Mouse (Mus musculus): ENCODE measurements around the gene Mto1. TPM values are rescaled to one million over a fixed set of nuclear protein-coding genes. Genes with fewer than 3 reads are reported as not detected.

The Mto1 gene
- polyA plus RNA-seq (2016; fragmentation: Nextera tagmentation; extraction: Ambion mirVana) = 22.6 and 25.1 TPM in 2 replicates

DNA sequence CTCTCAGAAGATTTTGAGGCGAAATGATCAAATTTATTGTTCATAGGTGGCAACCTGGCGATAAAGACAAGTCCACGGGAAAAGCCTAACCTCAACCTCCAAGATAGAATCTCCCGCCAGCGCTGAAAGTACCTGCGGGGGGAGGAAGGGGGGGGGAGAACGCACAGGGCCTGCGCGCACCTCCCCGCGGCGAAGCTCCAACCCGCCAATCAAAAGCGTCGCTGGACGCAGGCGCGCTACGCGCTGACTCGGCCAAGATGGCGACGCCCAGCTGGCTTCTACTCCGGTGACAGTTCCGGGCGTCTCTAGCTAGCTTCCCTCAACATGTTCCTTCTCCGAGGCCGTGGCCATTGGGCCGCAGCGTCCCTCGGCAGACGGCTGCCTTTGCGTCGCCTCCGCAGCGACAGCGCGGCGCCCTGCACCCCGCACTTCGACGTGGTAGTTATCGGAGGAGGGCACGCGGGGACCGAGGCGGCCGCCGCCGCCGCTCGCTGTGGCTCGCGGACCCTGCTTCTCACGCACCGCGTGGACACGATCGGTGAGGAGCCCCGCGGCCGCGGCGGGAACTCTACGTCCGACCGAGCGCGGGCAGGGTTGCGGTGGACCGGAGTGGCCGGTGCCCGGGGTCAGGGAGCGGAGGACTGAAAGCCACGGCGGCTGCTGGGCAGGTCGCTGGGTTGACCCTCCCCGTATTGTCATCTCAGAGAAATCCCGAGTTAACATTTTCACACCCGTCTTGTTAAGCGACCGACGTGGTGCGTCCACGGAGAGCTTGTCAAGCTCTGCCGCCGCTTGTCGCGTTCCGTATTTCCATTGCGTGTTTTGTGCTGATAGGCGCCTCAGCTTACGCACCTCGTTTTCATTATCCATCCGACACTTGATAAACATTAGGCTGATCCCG is at the start of gene Mto1, which contains the start of gene Gm17324:
Gene Mto1 (plus strand): TSS at position 236 of the 901 bp plus-strand sequence.
Gene Gm17324 (minus strand): TSS at position 814 of the 901 bp plus-strand sequence.
- Histone ChIP-seq H3K27me3 (ENCODE audit: insufficient read depth, poor library complexity, severe bottlenecking) (peaks cover 43% of the 10 kb centered on the region), H3K36me3 (peaks cover 29% of the 10 kb centered on the region), H3K27ac (peak within 1 kb of the TSS; percentile 94), H3K4me1 (replicated peaks) (peaks cover 14% of the 10 kb centered on the region), H3K9me3 (no peaks in the 10 kb centered on the region), H3K4me3 (peak within 1 kb of the TSS; percentile 85)
- peak; percentile 93 for DNase-seq (ENCODE audit: low spot score)
- WGBS = under 1% methylated on average over 96 of the region's 96 CpGs

DNA sequence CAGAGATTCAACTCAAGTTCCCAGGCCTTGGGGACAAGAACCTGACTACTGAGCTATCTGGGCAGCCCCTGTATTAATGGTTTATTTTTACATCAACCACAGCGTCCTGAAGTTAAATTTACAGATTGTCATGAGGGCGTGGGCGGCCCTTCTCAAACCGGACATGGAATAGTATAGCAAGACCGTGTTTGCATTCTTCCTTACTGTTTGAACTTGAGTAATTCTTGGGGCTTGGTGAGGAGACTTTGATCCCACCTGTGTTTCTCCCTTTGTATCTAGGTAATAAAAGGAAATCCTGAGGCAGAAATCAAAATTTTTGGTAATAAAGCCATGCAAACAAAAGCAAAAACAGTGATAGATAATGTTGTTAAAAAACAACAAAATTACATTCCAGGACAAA is 47.4 kb upstream of the Mto1 start:
- H3K9me3 ChIP-seq = no peaks in the 10 kb centered on the region
- H3K36me3 ChIP-seq = no peaks in the 10 kb centered on the region
- WGBS = 89% methylated on average over 5 of the region's 5 CpGs
- no peak overlapping the region for H3K4me3 ChIP-seq
- no peak overlapping the region for H3K27ac ChIP-seq
- DNase-seq (ENCODE audit: low spot score) = no peak
- peaks cover 6% of the 10 kb centered on the region for H3K4me1 ChIP-seq (replicated peaks)
- peaks cover 27% of the 10 kb centered on the region for H3K27me3 ChIP-seq (ENCODE audit: insufficient read depth, poor library complexity, severe bottlenecking)

- no peaks in the 10 kb centered on the region for H3K4me1 ChIP-seq (replicated peaks)
- no peak overlapping the region for H3K4me3 ChIP-seq
- H3K27ac ChIP-seq = no peak overlapping the region
- H3K27me3 ChIP-seq (ENCODE audit: insufficient read depth, poor library complexity, severe bottlenecking) = peaks cover 17% of the 10 kb centered on the region
- H3K9me3 ChIP-seq = no peaks in the 10 kb centered on the region
- no peaks in the 10 kb centered on the region for H3K36me3 ChIP-seq
- no peak for DNase-seq (ENCODE audit: low spot score)
- 92% methylated on average over 7 of the region's 7 CpGs for WGBS
Measured at GRCm38 (mm10) chr9:78401596-78401995, 46.4 kb upstream of the Mto1 start.

DNA sequence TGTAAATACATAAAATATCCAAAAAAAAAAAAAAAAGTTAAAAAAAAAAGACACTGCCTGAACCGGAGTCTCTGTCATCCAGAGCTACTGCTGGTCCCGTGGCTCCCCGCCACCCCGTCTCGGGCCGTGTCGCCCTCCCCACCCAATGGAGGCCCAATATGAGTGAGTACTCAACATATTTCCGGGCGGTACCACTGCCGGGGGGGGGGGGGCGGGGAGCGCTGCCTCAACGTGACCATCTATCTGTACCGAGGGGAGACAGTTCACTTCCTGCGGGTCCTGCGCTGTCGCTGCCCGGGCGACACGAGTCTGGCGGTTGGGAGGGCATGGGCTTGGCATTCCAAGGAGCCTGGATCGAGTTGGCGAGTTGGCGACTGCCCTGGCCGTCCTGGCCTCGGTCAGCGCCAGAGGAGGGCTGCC is 20.6 kb upstream of the Mto1 start:
- Histone ChIP-seq H3K27me3 (ENCODE audit: insufficient read depth, poor library complexity, severe bottlenecking) (peaks cover 16% of the 10 kb centered on the region), H3K27ac (0 out of 2 replicates have a peak overlapping the region, but pooled peaks have one; percentile 46), H3K9me3 (no peaks in the 10 kb centered on the region), H3K4me3 (peak overlapping the region; percentile 43), H3K36me3 (no peaks in the 10 kb centered on the region), H3K4me1 (replicated peaks) (peaks cover 8% of the 10 kb centered on the region)
- DNase-seq (ENCODE audit: low spot score) = no peak
- WGBS = 29% methylated on average over 27 of the region's 27 CpGs

DNA sequence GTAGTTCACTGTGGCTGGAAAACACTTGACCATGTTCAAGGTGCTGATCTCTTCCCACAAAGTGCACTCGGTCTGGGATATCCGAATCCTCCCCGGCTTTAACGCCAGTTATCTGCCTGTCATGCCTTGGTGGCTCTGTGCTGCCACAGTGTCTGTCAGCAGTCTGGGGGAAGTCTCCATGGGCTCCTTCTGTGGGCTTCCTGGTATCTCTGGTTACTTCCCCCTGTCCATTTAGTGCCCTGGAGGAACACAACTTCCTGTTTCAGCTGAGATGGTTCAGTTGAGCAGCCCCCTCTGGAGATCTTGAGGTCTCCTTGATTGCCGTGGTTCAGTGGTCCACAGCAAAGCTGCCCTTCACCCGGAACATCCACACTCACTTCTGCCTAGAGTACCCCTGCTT is 19.8 kb upstream of the Mto1 start:
- H3K9me3 ChIP-seq = no peaks in the 10 kb centered on the region
- DNase-seq (ENCODE audit: low spot score) = no peak
- 79% methylated on average over 6 of the region's 6 CpGs for WGBS
- no peaks in the 10 kb centered on the region for H3K36me3 ChIP-seq
- H3K27ac ChIP-seq = no peak overlapping the region
- H3K4me1 ChIP-seq (replicated peaks) = peaks cover 8% of the 10 kb centered on the region
- H3K4me3 ChIP-seq = no peak overlapping the region
- peaks cover 16% of the 10 kb centered on the region for H3K27me3 ChIP-seq (ENCODE audit: insufficient read depth, poor library complexity, severe bottlenecking)

DNA sequence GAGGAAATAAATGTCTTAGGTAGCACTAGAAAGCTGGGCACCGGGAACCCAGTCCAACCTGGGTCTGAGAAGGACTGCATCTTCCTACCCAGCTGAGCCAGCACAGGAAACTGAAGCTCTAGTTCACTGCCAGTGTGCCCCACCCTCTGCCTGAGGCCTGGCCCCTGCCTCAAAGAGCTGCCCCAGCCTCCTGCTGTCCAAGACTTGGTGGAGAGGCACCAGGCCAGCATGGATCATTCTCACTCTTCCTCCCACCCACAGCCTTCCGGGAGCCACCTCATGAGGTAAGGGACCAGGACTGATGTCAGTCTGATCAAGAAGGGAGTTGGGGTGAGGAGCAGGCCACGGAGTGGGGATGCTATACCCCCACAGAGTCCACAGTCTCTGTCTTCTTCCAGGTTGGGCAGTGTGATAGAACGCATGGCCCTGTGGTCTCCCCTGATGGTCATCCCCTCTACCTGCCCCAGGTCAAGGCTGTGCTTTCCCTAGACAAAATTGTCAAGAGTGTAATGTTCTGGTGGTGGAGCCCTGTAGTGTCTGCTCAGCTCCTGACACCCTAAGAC is 19.1 kb upstream of the Mto1 start:
- Histone ChIP-seq H3K9me3 (no peaks in the 10 kb centered on the region), H3K27ac (no peak overlapping the region), H3K4me1 (replicated peaks) (peaks cover 8% of the 10 kb centered on the region), H3K27me3 (ENCODE audit: insufficient read depth, poor library complexity, severe bottlenecking) (peaks cover 16% of the 10 kb centered on the region), H3K36me3 (no peaks in the 10 kb centered on the region), H3K4me3 (no peak overlapping the region)
- WGBS = 85% methylated on average over 4 of the region's 4 CpGs
- DNase-seq (ENCODE audit: low spot score) = no peak

GRCm38 (mm10) chr9:78429551-78429950 is 18.5 kb upstream of the Mto1 start:
- Histone ChIP-seq H3K9me3 (no peaks in the 10 kb centered on the region), H3K36me3 (no peaks in the 10 kb centered on the region), H3K4me1 (replicated peaks) (peaks cover 8% of the 10 kb centered on the region), H3K27me3 (ENCODE audit: insufficient read depth, poor library complexity, severe bottlenecking) (peaks cover 16% of the 10 kb centered on the region), H3K27ac (no peak overlapping the region), H3K4me3 (no peak overlapping the region)
- 59% methylated on average over 2 of the region's 2 CpGs for WGBS
- DNase-seq (ENCODE audit: low spot score) = no peak

- Histone ChIP-seq H3K36me3 (no peaks in the 10 kb centered on the region), H3K27ac (no peak overlapping the region), H3K4me3 (no peak overlapping the region), H3K4me1 (replicated peaks) (peaks cover 8% of the 10 kb centered on the region), H3K9me3 (no peaks in the 10 kb centered on the region), H3K27me3 (ENCODE audit: insufficient read depth, poor library complexity, severe bottlenecking) (peaks cover 16% of the 10 kb centered on the region)
- DNase-seq (ENCODE audit: low spot score) = no peak
- 80% methylated on average over 6 of the region's 6 CpGs for WGBS
Measured at GRCm38 (mm10) chr9:78430486-78430885, 17.5 kb upstream of the Mto1 start.

- WGBS = 89% methylated on average over 5 of the region's 5 CpGs
- H3K9me3 ChIP-seq = no peaks in the 10 kb centered on the region
- no peak for DNase-seq (ENCODE audit: low spot score)
- H3K27ac ChIP-seq = no peak overlapping the region
- no peaks in the 10 kb centered on the region for H3K36me3 ChIP-seq
- H3K4me3 ChIP-seq = no peak overlapping the region
- H3K4me1 ChIP-seq (replicated peaks) = peaks cover 6% of the 10 kb centered on the region
- H3K27me3 ChIP-seq (ENCODE audit: insufficient read depth, poor library complexity, severe bottlenecking) = peaks cover 14% of the 10 kb centered on the region
Measured at GRCm38 (mm10) chr9:78432471-78432870, 15.5 kb upstream of the Mto1 start.

DNA sequence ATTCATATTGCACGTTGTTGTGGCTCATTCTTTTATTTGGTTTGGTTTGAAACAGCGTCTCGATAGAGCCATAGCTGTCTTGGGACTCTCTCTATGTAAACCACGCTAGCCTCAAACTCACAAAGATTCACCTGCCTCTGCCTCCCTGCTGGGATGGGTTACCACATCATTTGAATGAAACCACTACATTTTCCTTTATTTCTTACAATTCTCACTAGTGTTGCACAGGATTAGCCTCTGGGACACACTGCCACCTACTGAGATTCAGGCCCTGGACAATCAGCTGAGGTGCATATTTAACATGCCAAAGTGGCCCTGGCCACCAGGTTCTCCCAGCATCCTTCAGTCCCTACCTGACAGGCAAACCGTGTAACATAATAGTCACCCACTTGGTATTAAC is 8.6 kb upstream of the Mto1 start:
- Histone ChIP-seq H3K4me3 (no peak overlapping the region), H3K27me3 (ENCODE audit: insufficient read depth, poor library complexity, severe bottlenecking) (peaks cover 54% of the 10 kb centered on the region), H3K4me1 (replicated peaks) (peaks cover 9% of the 10 kb centered on the region), H3K36me3 (no peaks in the 10 kb centered on the region), H3K9me3 (no peaks in the 10 kb centered on the region), H3K27ac (no peak overlapping the region)
- DNase-seq (ENCODE audit: low spot score) = no peak
- 66% methylated on average over 5 of the region's 5 CpGs for WGBS

DNA sequence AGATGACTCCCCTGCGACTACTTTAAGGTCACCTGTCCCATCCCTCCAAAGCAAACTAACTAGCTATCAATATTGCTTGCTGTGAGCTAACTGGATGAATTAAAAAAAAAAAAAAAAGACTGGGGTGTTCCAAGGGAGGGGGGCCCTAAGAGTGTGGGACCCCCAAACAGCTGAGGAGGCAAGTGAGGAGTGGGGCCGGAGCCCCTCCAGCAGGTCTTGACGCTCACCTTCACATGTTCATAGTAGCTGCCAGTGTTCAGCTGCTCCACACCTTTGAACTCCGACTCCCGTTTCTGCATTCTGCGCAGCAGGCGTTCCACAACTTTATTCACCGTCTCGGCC is 5.8 kb upstream of the Mto1 start:
- Histone ChIP-seq H3K36me3 (no peaks in the 10 kb centered on the region), H3K4me1 (replicated peaks) (peaks cover 9% of the 10 kb centered on the region), H3K4me3 (peak overlapping the region; percentile 52), H3K27me3 (ENCODE audit: insufficient read depth, poor library complexity, severe bottlenecking) (peaks cover 82% of the 10 kb centered on the region), H3K9me3 (no peaks in the 10 kb centered on the region), H3K27ac (no peak overlapping the region)
- no peak for DNase-seq (ENCODE audit: low spot score)
- WGBS = 3% methylated on average over 9 of the region's 9 CpGs

GRCm38 (mm10) chr9:78442579-78443392 is 5.2 kb upstream of the Mto1 start, which contains the start of gene Cgas:
TSS of gene Cgas (minus strand) at chr9:78443237.
- peaks cover 12% of the 10 kb centered on the region for H3K4me1 ChIP-seq (replicated peaks)
- peak; percentile 64 for DNase-seq (ENCODE audit: low spot score)
- peaks cover 85% of the 10 kb centered on the region for H3K27me3 ChIP-seq (ENCODE audit: insufficient read depth, poor library complexity, severe bottlenecking)
- H3K9me3 ChIP-seq = no peaks in the 10 kb centered on the region
- H3K36me3 ChIP-seq = no peaks in the 10 kb centered on the region
- H3K4me3 ChIP-seq = peak within 1 kb of the TSS; percentile 52
- under 1% methylated on average over 81 of the region's 81 CpGs for WGBS
- H3K27ac ChIP-seq = peak within 1 kb of the TSS; percentile 40; the same call in 1 of the 2 replicates
